Mouse (Mus musculus) c-Kit-positive CD71-positive TER-119-negative erythroid progenitor cells, embryonic 14.5 days (primary cell): ENCODE results near the gene Bcorl1.
"Not testable (repeated sequence)": the region's sequence is repeated elsewhere in the genome, so short reads cannot be mapped to it uniquely, and the experiment has no call there.

Source experiments
- DNase-seq: peaks from one replicate; pipeline ENCODE4 v3.0.0-alpha.2; 2013; ENCODE audit warnings: low read depth

Gene Bcorl1

DNA sequence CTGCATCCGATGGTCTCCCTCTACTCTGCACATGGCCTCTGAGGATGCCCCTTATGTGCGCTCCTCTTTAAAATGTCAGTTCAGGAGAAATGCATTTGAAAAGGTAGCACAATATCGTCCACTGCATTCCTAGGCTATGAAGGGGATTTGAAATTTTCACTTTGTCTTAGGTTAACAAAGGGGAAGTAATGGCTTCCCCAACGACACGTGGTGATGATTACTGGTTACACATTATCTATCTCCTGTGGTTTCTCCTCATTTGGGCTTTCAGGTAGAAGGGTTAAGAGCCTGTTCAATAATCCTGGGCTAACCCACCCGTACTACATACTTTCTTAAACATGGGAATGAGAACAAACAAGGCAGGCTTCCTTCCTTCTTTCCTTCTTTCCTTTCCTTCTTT lies 48.2 kb downstream of the Bcorl1 start:
- no peak for DNase-seq

DNA sequence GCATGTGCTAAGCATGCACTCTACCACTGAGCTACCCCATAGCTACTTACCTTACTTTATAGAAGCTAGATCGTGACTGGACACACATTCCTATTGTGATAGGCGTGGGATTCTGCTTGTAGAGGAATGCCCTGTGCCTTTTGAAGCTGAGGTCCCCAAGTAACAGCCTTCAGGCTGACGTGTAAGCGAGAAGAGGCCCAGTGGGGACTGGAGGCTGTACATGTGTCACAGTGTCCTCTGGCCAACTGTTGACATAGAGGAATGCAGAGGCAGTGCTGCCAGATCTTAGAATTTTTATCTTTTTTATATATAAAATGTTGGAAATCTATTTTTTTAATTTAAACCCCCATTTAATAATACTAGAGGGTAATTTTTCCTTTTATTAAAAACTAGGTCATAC lies 58.8 kb downstream of the Bcorl1 start:
- no peak for DNase-seq

DNA sequence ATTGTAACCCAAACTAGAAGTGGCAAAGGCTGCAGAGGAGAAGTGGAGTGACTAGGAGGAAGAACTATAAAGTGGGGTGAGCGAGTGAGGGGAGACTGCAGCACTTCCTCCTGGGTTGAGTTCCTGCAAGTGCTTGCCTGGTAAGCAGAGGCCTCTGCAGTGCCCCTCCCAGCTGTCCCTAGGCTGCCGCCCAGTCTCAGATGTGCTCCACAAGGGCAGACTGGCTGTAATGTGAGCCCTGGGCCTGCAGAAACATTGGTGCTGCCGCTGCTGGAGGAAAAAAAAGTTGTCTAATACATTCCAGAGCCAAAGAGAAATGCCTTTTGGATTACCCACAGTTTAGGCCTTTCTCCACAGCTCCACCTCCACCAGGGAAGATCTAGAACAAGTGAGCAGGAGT lies 64.0 kb downstream of the Bcorl1 start:
- no peak for DNase-seq

DNA sequence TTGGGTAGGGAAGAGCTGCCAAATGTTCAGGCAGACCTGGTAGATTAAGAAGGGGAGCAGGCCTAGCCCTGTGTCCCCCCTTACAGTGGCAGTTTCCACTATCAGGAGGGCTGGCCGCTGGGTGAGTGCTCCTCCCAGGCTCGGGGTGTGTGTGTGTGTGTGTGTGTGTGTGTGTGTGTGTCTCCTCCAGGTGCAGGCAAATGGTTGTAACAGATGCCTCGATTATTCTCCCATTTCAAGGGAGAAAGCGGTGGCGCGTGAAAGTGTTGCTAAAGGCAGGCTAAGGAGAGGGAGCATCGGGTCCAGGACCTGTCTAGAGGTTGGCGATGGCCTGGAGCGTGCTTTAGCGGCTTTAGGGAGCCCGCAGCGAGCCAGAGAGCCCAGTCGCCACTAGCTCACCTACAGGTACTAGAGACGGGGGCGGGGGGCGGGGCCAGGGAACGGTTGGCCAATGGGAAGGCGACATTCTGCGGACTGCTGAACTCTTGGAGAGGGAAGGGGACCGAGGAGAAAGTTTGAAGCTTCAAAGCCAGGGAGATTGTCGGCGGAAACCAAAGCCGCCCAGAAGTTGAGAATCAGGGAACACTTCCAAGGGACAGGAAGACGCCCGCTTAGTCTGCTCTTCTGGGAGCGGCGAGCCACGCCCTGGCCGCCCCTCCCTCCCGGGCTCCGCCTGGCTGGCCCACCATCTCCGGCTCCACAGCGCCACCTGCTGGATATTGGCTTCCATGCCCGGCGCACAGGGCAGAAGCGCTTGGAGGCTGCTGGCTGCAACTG lies 68.6 kb downstream of the Bcorl1 start:
- peak; percentile 70 for DNase-seq

DNA sequence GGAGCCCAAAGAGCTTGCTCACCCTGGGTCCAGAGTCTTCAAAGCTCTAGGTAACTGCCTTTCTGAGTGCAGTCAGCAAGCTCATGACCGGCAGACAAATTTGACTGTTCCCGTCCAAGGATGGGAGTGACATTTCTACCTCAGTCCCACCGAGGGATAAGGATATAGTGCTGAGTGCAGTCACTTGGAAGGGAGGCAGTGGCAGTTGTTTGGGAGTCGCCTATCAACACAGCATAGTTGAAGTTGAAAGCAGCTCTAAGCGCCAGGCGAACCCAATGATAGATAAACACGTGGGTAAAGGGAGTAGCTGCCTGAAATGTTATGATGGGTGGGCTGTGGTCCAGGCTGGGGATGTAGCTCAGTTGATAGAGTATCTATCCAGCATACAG lies 69.2 kb downstream of the Bcorl1 start:
- no peak for DNase-seq

DNA sequence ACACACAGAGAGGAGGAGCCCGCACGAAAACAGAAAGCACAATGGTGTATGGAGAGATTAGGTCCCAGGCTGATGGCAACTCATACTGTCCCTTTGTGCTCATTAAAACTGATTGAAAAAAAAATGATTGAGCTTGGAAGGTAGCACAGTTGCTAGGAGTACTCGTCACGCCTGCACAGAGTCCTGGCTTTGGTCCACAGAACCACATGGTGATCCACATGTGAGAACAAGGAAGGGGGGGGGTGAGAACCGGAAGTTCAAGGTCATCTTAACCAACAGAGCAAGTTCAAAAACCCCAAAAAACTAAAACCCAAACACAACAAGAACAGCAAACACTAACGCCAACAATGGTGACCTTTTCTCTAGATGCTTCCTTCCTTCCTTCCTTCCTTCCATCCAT lies 71.5 kb downstream of the Bcorl1 start:
- no peak for DNase-seq

DNA sequence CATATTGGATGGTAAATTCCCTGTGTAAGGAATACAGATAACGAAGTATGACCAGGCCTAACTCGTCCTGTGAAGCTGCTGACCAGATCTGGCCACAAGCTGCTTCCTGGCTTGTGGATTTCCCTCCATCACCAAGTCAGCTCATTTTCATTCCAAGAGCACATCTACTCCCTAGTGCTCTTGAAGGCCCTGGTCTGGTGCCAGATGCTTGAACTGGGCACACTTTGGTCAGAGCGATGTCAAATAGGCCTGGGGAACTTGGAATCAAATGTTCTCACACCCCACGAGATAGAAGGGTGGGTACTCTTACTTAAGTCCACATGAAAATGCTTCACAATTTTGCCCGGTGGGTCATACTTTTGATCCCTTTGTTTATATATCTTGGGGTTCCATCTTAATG lies 73.1 kb downstream of the Bcorl1 start:
- no peak for DNase-seq

DNA sequence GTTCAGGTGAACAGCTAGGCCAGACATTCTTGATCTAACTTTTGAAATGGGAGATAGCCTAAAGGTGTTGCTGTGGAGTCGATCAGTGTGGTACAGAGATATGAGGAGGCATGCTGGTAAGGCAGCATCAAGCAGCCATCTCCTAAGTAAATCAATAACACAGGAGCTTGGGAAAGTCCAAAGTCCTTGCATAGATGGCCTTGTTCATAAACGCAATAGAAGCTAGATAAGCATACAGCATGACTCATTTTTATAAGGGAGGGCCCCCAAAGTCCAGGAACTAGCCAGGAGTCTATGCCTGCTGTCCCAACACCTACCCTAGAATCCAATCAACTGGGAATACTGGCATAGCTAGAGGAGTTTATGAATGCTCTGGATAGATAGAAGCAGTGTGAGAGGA lies 77.3 kb downstream of the Bcorl1 start:
- DNase-seq = no peak

DNA sequence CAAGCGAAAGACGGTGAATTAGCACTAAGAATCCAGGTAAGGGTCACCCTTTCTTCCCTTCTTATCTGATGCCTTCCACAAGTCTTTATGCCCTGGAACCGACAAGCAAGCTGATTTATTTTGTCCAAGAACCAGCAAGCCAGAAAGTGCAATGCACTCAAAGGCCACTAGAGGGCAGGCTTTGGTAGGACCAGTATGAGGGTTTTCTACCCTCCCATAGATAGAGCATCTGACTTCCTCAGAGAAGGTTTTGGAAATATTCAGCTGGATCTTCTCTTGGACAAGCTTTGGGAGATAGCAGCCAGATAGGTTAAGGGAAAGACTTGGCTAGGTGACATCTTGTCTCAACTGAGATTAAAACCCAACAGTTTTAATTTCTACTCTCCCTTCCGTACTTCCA lies 81.8 kb downstream of the Bcorl1 start:
- DNase-seq = peak; percentile 62

DNA sequence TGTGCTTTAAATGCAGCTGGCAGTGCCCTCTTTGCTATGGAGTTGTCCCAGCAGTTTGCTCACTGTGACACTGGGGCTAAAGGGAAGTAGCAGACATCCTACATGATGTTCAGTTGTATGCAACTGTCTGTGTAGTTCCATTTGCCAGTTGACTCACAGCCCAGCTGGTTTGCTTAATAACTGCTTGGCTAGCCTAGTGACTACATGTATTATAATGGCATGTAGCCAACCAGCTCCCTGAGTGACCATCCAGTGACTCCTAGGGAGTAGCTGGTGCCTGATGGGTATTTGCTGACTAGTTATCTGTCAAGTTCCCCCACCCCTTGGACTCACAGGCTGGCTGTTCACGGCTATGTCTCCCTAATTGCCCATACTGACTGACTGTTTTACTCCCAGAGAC lies 82.5 kb downstream of the Bcorl1 start:
- no peak for DNase-seq

DNA sequence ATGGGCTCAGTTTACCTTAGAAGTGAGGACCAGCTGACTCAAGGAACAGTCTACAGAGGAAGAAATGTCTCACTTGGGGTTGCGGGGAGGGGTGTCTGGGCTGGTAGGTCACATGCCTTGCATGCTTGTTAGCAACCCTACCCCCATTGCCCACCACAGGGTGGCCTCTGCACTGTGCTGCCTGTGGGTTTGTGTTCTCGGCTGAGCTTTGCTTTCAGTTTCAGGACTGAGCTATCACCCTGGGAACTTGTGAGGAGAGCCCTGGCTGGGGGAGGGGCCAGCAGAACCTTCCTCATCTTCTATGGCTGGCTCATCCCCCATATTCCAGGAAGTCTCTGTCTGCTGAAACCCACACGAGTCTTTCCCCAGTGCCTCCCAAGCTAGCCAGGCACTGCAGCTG lies 83.4 kb downstream of the Bcorl1 start:
- DNase-seq = no peak

DNA sequence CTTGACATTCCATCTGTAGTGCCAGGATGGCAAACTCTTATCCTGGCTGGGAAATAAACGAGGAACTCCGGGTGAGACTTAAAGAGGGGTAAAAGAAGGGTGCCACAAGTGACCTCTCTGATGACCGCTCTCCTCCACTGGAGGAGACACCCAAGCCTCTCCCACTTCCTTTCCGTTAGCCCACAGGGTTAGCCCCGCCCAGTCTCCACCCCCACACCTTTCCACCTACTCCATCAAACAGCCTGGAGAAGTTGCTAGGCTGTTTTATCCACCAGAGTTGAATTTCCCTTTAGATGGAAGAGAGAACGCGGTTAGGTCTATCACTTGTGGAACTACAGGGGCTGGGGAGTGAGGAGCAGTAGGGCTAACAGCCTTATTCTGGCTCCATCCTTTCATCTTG lies 84.1 kb downstream of the Bcorl1 start:
- no peak for DNase-seq

DNA sequence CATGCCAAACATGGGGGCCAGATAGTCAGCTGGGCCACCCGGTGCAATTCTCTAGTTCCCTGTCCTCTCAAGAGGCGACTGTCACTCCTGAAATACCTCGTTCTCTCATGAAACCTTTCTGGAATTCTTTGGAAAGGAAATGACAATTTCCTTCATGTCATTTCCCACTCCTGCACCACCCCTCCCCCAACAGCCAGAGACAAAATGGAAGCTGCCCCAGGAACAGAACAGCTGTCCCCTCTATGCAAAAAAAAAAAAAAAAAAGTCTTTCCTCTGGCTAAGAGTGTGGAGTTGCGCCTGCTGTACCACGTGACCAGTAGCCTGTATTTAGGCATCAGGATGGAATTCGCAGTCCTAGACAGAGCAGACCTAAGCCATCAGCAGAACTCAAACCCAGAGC lies 87.1 kb downstream of the Bcorl1 start:
- DNase-seq = no peak

DNA sequence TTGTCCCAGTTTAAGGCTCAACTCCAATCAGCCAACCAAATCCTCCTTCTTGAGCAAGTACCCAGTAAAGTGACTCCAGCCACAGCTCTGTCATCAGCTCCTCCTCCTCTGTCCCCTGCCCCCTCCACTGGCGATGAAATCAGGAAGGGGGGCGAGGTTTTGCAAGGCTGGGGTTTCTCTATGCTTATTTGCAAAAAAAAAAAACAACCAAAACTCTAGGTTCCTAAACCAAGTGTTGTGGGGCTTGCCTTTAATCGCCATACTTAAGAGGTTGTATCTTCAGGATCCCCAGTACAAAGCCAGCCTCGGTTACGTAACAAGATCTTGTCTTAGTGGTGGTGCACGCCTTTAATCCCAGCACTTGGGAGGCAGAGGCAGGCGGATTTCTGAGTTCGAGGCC lies 87.5 kb downstream of the Bcorl1 start:
- DNase-seq = no peak

DNA sequence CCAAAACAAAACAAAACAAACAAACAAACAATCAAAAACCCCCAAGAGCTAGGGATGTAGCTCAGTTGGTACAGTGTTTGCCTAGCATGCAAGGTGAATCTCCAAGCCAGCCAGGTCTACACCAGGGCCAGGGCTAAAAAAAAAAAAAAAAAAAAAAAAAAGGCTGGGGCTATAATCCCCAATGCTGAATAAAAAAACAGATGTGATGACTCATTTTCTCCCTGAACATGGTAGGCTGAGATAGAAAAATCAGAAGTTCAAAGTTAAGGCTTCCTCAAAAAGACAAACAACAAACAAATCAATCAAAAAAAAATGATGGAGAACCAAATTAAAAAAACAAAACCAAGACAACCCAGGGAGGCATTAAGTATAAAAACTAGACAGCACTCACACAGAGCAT lies 87.9 kb downstream of the Bcorl1 start:
- DNase-seq = no peak

DNA sequence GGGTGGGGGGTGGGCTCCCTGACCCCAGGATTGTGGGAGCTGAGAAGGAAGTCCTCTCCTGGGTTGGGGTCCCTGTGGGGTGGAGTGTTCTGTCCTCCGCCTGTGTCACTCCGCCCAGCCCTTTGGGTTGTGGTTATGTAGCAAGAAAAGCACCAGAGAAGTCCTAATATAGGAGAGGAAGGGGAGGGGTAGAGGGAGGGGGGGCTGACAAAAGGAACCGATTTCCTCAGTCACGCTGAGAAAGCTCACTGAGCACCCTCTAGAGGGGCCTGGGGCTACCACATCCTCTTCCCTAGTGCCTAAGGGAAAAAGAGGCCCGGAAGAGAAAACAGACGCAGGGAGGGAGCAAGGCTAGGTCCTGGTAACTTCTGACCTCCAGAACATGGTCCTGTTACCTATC lies 88.4 kb downstream of the Bcorl1 start:
- no peak for DNase-seq

DNA sequence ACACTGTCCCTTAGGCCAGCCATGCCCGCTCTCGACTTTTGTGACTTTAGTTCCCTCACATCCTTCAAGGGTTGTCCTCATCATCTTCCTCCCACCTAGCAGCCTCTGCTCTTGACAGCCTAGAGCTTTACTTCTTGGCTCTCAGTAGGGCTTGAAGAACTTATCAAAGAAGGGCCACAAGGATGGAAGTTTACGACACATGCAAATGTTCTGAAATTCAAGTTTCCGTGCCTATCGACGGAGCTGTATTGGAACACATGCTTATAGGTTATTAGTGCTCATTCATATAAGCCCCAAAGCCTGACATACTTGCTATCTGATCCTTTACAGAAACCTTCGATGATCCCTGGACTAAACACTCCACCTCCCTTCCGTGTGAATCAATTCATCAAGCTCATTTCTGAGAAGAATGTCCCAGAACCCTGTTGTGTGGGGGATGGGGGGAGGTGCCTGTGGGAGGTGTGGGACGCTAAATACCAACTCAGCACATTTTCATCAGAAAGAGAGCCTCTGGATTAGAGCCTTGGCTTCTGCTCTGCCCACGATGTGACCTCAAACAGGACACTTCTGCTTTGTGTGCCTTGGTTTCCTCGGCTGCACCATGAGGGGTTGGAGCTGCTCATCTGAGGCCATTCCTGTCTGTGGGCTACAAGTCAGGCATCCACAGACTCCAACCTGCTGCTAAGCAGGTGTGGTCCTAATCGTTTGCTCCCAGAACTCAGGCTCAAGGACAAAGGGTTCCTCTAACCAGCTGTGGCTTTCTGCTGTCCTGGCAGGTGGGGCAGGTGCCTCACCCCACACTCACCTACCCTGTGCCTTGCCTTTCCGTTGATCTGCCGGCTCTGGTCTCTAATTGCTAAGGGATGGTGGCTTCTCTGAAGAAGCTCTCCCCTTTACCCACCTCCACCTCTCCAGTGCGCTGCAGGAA lies 91.7 kb downstream of the Bcorl1 start:
- DNase-seq = no peak

DNA sequence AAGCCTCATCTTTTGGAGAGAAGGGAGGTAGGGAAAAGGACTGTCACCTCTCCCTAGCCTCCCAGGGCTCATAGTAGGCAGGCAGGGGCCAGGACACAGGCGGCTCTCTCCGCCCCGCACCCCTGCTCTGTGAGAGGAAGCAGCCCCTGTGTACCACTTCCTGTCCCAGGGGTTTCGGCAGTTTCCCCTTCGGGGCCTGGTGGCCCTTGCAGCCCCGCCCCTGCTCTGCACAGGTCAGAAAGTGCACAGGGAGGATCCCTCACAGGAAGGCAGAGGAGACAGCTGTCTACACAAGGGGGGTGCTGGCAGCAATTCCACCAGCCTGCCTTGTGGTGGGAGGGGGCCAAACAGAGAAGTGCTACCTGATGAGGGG lies 92.4 kb downstream of the Bcorl1 start:
- no peak for DNase-seq

DNA sequence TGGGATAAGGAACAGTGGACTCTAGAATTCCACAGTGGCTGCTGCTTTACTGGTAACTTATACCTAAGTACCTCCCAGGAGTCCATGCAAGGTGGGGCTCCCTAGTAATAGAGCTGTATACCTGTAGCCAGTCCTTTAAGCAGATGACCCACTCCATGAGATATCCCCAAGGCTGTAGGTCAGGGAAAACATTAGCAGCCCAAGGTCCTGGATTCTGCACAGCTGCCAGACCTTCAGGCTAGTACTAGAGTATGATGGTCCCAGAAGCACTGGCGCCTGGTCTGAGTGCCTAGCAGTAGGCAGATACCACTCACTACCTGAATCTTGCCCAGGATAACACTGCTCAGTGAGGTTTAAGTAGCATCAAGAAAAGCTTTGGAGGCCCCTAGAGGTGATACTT lies 93.1 kb downstream of the Bcorl1 start:
- DNase-seq = no peak

DNA sequence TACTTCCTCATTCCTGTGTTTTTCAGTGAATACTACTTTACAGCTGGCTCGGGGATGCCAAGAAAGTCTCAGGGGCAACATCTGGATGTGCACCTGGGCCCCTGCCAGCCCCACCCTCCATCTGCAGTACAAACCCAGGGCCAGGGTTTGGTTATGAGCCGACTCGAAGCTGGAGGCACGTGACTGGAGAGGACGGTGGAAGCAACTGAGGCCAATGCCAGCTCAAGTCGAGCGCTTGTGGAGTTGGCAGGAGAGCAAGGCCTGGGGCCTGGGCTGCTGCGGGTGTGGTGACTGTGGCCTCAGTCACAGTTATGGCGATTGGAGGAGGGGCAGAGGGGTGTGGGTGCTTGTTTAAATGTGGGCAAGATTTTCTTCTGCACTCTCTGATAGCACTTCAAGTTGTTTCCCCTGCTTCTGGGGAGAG lies 94.3 kb downstream of the Bcorl1 start:
- DNase-seq = no peak

DNA sequence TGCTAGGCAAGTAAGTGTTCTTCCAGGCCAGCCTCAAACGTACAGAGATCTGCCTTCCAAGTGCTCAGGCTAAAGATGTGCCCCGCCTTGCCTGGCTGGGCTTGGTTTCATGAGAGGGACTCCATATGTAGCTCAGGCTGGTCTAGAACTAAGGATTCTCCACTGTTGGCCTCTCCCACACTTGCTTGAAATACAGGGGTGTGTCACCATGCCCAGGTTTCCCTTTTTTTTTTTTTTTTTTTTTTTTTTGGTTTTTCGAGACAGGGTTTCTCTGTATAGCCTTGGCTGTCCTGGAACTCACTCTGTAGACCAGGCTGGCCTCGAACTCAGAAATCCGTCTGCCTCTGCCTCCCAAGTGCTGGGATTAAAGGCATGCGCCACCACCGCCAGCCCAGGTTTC lies 94.9 kb downstream of the Bcorl1 start:
- DNase-seq = not testable (repeated sequence)

DNA sequence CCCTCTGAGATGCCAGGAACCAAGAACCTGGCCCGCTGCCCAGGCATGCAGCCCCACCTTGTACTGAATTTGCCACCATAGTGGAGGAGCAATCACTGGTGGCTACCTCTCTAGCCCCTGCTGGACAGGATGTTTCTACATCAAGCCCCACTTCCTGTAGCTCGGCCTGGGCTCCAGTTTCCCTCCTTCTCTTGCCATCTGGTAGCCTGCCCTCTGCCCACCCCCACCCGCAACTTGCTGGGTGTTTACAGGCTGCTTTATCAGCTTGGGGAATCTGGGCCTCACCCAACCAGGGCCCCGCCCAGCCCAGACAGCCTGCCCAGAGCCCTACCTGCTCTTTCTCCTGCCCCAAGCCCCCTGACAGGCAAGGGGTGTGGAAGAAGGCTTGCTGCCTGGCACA lies 97.9 kb downstream of the Bcorl1 start:
- no peak for DNase-seq

DNA sequence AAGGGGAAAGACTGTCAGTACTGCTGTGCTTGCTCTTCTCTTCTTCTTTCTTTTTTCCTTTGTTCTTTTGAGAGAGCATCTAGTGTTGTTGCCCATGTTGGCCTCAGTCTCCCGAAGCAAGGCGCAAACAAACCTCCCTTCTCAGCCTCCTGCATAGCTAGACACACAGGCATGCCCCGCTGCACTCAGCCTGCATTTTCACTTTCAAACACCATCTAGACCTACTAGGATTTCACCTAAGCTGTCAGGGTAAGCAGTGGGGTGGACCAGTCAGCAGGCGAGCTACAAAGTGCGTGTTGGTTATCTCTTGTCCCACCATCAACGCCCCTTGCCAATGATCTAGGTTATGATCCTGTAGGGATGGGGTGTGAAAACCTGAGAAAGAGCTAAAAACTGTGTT lies 100.4 kb downstream of the Bcorl1 start:
- DNase-seq = no peak

DNA sequence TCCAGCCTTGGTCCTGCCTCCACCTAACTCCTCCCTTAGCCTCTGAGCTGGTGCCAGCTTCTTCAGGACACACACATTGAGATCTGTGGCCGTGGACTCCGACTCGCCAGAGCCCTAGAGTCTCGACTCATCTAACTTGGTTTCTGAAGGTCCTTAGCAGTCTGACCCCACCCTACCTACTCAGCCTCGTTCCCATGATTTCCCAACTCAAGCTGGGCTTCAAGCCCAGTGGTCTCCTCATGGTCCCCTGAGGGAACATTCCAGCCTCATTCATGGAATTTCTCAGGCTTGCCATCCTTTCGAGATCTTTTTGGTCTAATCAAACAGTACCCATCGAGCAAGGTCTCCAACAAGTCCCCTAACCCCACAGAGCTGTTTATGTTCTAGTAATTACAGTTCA lies 100.8 kb downstream of the Bcorl1 start:
- DNase-seq = no peak
